Mouse (Mus musculus) midbrain, embryonic 13.5 days (tissue): ENCODE results near the gene Arl15. TPM values are rescaled to one million over a fixed set of nuclear protein-coding genes. Genes with fewer than 3 reads are reported as not detected.

ENCODE experiments used
- ATAC-seq: fragments of 200-750 bp; cut with Nextera tagmentation; 2 replicates; pipeline ENCODE4 v1.8.0; 2017; ENCODE audit warnings: mild to moderate bottlenecking, moderate TSS enrichment, moderate library complexity
- H3K27ac ChIP-seq: fragments of 300-500 bp; sonication (generic); 2 replicates; pipeline ENCODE4 v1.5.1; 2015; ENCODE audit warnings: inconsistent platforms, mild to moderate bottlenecking, moderate library complexity
- H3K27me3 ChIP-seq: fragments of 300-500 bp; sonication (generic); 2 replicates; pipeline ENCODE4 v1.6.1; 2015; ENCODE audit warnings: mild to moderate bottlenecking, inconsistent platforms
- H3K36me3 ChIP-seq: fragments of 300-500 bp; sonication (generic); 2 replicates; pipeline ENCODE4 v1.6.1; 2015; ENCODE audit warnings: mild to moderate bottlenecking, inconsistent platforms
- H3K4me1 ChIP-seq: fragments of 300-500 bp; sonication (generic); replicated peaks from 2 replicates; pipeline ENCODE4 v1.6.1; 2015; ENCODE audit warnings: inconsistent platforms
- H3K4me2 ChIP-seq: fragments of 300-500 bp; sonication (generic); replicated peaks from 2 replicates; pipeline ENCODE4 v1.6.1; 2015; ENCODE audit warnings: moderate library complexity, mild to moderate bottlenecking, inconsistent platforms
- H3K4me3 ChIP-seq: fragments of 300-500 bp; sonication (generic); replicated peaks from 2 replicates; pipeline ENCODE4 v1.5.1; 2015; ENCODE audit warnings: mild to moderate bottlenecking, inconsistent platforms
- H3K9ac ChIP-seq: fragments of 300-500 bp; sonication (generic); replicated peaks from 2 replicates; pipeline ENCODE4 v1.6.1; 2015; ENCODE audit warnings: mild to moderate bottlenecking, inconsistent platforms
- H3K9me3 ChIP-seq: fragments of 300-500 bp; sonication (generic); 2 replicates; pipeline ENCODE4 v1.6.1; 2016; ENCODE audit warnings: mild to moderate bottlenecking, inconsistent platforms
- WGBS: fragments of 180-500 bp; shearing (Covaris S2); methylation state at CpG from one replicate; pipeline ENCODE4 v1.1.7; 2015; 5-methylcytosine and 5-hydroxymethylcytosine counted together
- polyA plus RNA-seq: library from polyadenylated mRNA; unstranded; fragments of >200 nt; fragmentation: Nextera tagmentation; extraction: Ambion mirVana; gene quantifications from 2 replicates; pipeline ENCODE4 v1.2.1, GENCODE M21; 2015

The Arl15 gene
- 15.0 and 17.7 TPM in 2 replicates for polyA plus RNA-seq

- H3K27ac ChIP-seq: peak within 1 kb of the TSS; percentile 94
- peaks cover 25% of the 10 kb centered on the region for H3K4me1 ChIP-seq
- peak within 1 kb of the TSS; percentile 80 for H3K4me3 ChIP-seq
- H3K9ac ChIP-seq: peak within 1 kb of the TSS; percentile 87
- no peaks in the 10 kb centered on the region for H3K9me3 ChIP-seq
- ATAC-seq: peak; percentile 97
- no peaks in the 10 kb centered on the region for H3K36me3 ChIP-seq
- WGBS: under 1% methylated on average over 49 of the region's 49 CpGs
- no peaks in the 10 kb centered on the region for H3K27me3 ChIP-seq
- peak within 1 kb of the TSS; percentile 66 for H3K4me2 ChIP-seq
These were observed at the start of gene Arl15 for GRCm38 (mm10) chr13:113794039-113794704. Gene Arl15 (plus strand): TSS chr13:113794505.

- H3K9ac ChIP-seq: no peak overlapping the region
- H3K27ac ChIP-seq: no peak overlapping the region
- 0 out of 2 replicates have a peak, but pooled peaks cover 3% of the 10 kb centered on the region for H3K27me3 ChIP-seq
- no peak overlapping the region for H3K4me3 ChIP-seq
- H3K36me3 ChIP-seq: no peaks in the 10 kb centered on the region
- no peak overlapping the region for H3K4me2 ChIP-seq
- no peaks in the 10 kb centered on the region for H3K4me1 ChIP-seq
- no peaks in the 10 kb centered on the region for H3K9me3 ChIP-seq
- WGBS: 44% methylated on average over 2 of the region's 2 CpGs
- ATAC-seq: no peak
These were observed 49.0 kb upstream of the Arl15 start for GRCm38 (mm10) chr13:113745301-113745700.

- no peak overlapping the region for H3K27ac ChIP-seq
These were observed 43.5 kb upstream of the Arl15 start for GRCm38 (mm10) chr13:113750766-113751165.

GRCm38 (mm10) chr13:113754731-113755689, 39.3 kb upstream of the Arl15 start:
- no peak overlapping the region for H3K4me3 ChIP-seq
- H3K4me2 ChIP-seq: no peak overlapping the region
- H3K4me1 ChIP-seq: no peaks in the 10 kb centered on the region
- 79% methylated on average over 9 of the region's 9 CpGs for WGBS
- no peaks in the 10 kb centered on the region for H3K9me3 ChIP-seq
- ATAC-seq: no peak
- H3K9ac ChIP-seq: no peak overlapping the region
- no peak overlapping the region for H3K27ac ChIP-seq
- no peaks in the 10 kb centered on the region for H3K36me3 ChIP-seq
- peaks cover 3% of the 10 kb centered on the region; the same call in 1 of the 2 replicates for H3K27me3 ChIP-seq

More at GRCm38 (mm10) chr13:113750766-113751165, 43.5 kb upstream of the Arl15 start:
- no peaks in the 10 kb centered on the region for H3K4me1 ChIP-seq
- no peak overlapping the region for H3K9ac ChIP-seq
- no peak overlapping the region for H3K4me3 ChIP-seq
- WGBS: 62% methylated on average over 5 of the region's 5 CpGs
- ATAC-seq: no peak
- no peaks in the 10 kb centered on the region for H3K36me3 ChIP-seq
- H3K4me2 ChIP-seq: no peak overlapping the region
- no peaks in the 10 kb centered on the region for H3K9me3 ChIP-seq
- no peaks in the 10 kb centered on the region for H3K27me3 ChIP-seq

- WGBS: 51% methylated on average over 6 of the region's 6 CpGs
These were observed 38.5 kb upstream of the Arl15 start for GRCm38 (mm10) chr13:113755779-113756178.

GRCm38 (mm10) chr13:113761717-113762116, 32.6 kb upstream of the Arl15 start:
- Histone ChIP-seq H3K27me3 (peaks cover 3% of the 10 kb centered on the region; the same call in 1 of the 2 replicates), H3K9ac (no peak overlapping the region), H3K27ac (no peak overlapping the region), H3K4me3 (no peak overlapping the region), H3K36me3 (no peaks in the 10 kb centered on the region), H3K4me2 (no peak overlapping the region), H3K4me1 (0 out of 2 replicates have a peak, but pooled peaks cover 2% of the 10 kb centered on the region), H3K9me3 (no peaks in the 10 kb centered on the region)
- 91% methylated on average over 11 of the region's 11 CpGs for WGBS
- ATAC-seq: no peak

More at GRCm38 (mm10) chr13:113755779-113756178, 38.5 kb upstream of the Arl15 start:
- Histone ChIP-seq H3K4me3 (no peak overlapping the region), H3K27ac (no peak overlapping the region), H3K4me1 (no peaks in the 10 kb centered on the region), H3K27me3 (peaks cover 3% of the 10 kb centered on the region; the same call in 1 of the 2 replicates), H3K4me2 (no peak overlapping the region), H3K9me3 (no peaks in the 10 kb centered on the region), H3K9ac (no peak overlapping the region), H3K36me3 (no peaks in the 10 kb centered on the region)
- ATAC-seq: no peak

GRCm38 (mm10) chr13:113762766-113763516, 31.4 kb upstream of the Arl15 start:
- ATAC-seq: no peak
- H3K9me3 ChIP-seq: no peaks in the 10 kb centered on the region
- H3K4me3 ChIP-seq: no peak overlapping the region
- peaks cover 3% of the 10 kb centered on the region; the same call in 1 of the 2 replicates for H3K27me3 ChIP-seq
- H3K27ac ChIP-seq: no peak overlapping the region
- H3K9ac ChIP-seq: no peak overlapping the region
- H3K4me1 ChIP-seq: 0 out of 2 replicates have a peak, but pooled peaks cover 2% of the 10 kb centered on the region
- no peaks in the 10 kb centered on the region for H3K36me3 ChIP-seq
- H3K4me2 ChIP-seq: no peak overlapping the region
- 88% methylated on average over 14 of the region's 14 CpGs for WGBS

- Histone ChIP-seq H3K9me3 (no peaks in the 10 kb centered on the region), H3K4me3 (no peak overlapping the region), H3K27me3 (no peaks in the 10 kb centered on the region), H3K36me3 (no peaks in the 10 kb centered on the region), H3K9ac (no peak overlapping the region), H3K4me2 (no peak overlapping the region), H3K4me1 (0 out of 2 replicates have a peak, but pooled peaks cover 2% of the 10 kb centered on the region), H3K27ac (no peak overlapping the region)
- no peak for ATAC-seq
- 44% methylated on average over 3 of the region's 3 CpGs for WGBS
These were observed 28.9 kb upstream of the Arl15 start for GRCm38 (mm10) chr13:113765411-113765810.

- Histone ChIP-seq H3K4me2 (no peak overlapping the region), H3K36me3 (no peaks in the 10 kb centered on the region)
These were observed 24.5 kb upstream of the Arl15 start for GRCm38 (mm10) chr13:113769829-113770228.

GRCm38 (mm10) chr13:113770340-113770739, 24.0 kb upstream of the Arl15 start:
- 92% methylated on average over 5 of the region's 5 CpGs for whole genome bisulfite sequencing
- no peak for ATAC-seq
- H3K4me3 ChIP-seq: no peak overlapping the region

More at GRCm38 (mm10) chr13:113769829-113770228, 24.5 kb upstream of the Arl15 start:
- no peaks in the 10 kb centered on the region for H3K27me3 ChIP-seq
- no peak overlapping the region for H3K4me3 ChIP-seq
- 0 out of 2 replicates have a peak, but pooled peaks cover 2% of the 10 kb centered on the region for H3K4me1 ChIP-seq
- WGBS: 89% methylated on average over 3 of the region's 3 CpGs
- no peak overlapping the region for H3K9ac ChIP-seq
- H3K27ac ChIP-seq: no peak overlapping the region
- no peak for ATAC-seq
- H3K9me3 ChIP-seq: no peaks in the 10 kb centered on the region

GRCm38 (mm10) chr13:113771340-113771739, 23.0 kb upstream of the Arl15 start:
- 12% methylated on average over 1 of the region's 1 CpGs for WGBS
- no peak overlapping the region for H3K27ac ChIP-seq
- no peak overlapping the region for H3K4me2 ChIP-seq
- no peak for ATAC-seq
- H3K4me1 ChIP-seq: no peaks in the 10 kb centered on the region
- no peak overlapping the region for H3K4me3 ChIP-seq
- no peaks in the 10 kb centered on the region for H3K27me3 ChIP-seq
- H3K9ac ChIP-seq: no peak overlapping the region
- H3K9me3 ChIP-seq: no peaks in the 10 kb centered on the region
- H3K36me3 ChIP-seq: no peaks in the 10 kb centered on the region

More at GRCm38 (mm10) chr13:113770340-113770739, 24.0 kb upstream of the Arl15 start:
- H3K4me1 ChIP-seq: 0 out of 2 replicates have a peak, but pooled peaks cover 1% of the 10 kb centered on the region
- no peaks in the 10 kb centered on the region for H3K36me3 ChIP-seq
- no peaks in the 10 kb centered on the region for H3K9me3 ChIP-seq
- no peaks in the 10 kb centered on the region for H3K27me3 ChIP-seq
- no peak overlapping the region for H3K9ac ChIP-seq
- no peak overlapping the region for H3K27ac ChIP-seq
- no peak overlapping the region for H3K4me2 ChIP-seq
